Comparison of ENCODE assay signal across 16 mouse cellular contexts in the genomic region with DNA sequence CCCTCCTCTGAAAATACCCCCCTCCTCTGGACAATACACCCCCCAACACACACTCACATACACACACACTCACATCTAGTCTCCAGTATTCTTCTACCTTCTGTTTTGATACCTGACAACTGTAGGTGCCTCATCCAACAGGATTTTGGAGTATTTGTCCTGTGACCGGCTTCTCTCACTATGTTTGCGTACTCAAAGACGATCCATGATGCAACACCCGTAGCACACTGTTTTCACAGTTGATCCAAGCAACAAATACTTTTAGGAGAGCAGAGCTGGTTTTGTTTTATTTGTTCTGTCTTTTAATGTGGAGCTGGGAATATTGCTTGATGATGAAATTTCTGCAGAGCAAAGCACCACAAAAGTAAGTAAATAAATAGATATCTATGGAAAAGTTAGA.
"Had no signal": no experiment of that assay in that cellular context is flagged by ENCODE, and none has a peak within 500 bp of the region (broad histone marks: within the 10 kb centered on the region; RNA-seq: fewer than 3 reads in every experiment).

No protein-coding gene starts in this region.

- DNase-seq: retina, postnatal 1 day; right cerebral cortex, adult 18-20 months; right cerebral cortex, postnatal 14 days; right cerebral cortex, postnatal 25 days; right cerebral cortex, postnatal 4 days; spleen, adult 18-20 months; thymus, adult 18-20 months; thymus, adult 2 months; thymus, postnatal 14 days; thymus, postnatal 25 days; thymus, postnatal 36 days; thymus, postnatal 4 days had no signal

- H3K36me3 ChIP-seq: neural tube, embryonic 13.5 days; neural tube, embryonic 15.5 days; stomach, embryonic 15.5 days had no signal

- H3K27ac ChIP-seq: neural tube, embryonic 13.5 days; neural tube, embryonic 15.5 days; stomach, embryonic 15.5 days; stomach, postnatal 0 days had no signal

- H3K9ac ChIP-seq: neural tube, embryonic 13.5 days; neural tube, embryonic 15.5 days; stomach, embryonic 15.5 days had no signal

- H3K9me3 ChIP-seq: neural tube, embryonic 13.5 days; neural tube, embryonic 15.5 days; stomach, embryonic 15.5 days had no signal

- H3K27me3 ChIP-seq: neural tube, embryonic 13.5 days; neural tube, embryonic 15.5 days; stomach, embryonic 15.5 days had no signal

- H3K4me1 ChIP-seq: neural tube, embryonic 13.5 days; neural tube, embryonic 15.5 days; stomach, embryonic 15.5 days had no signal

- H3K4me3 ChIP-seq: neural tube, embryonic 13.5 days; neural tube, embryonic 15.5 days; stomach, embryonic 15.5 days had no signal

- H3K4me2 ChIP-seq: neural tube, embryonic 13.5 days; neural tube, embryonic 15.5 days; stomach, embryonic 15.5 days had no signal
